Mouse (Mus musculus) heart, postnatal 10 days (tissue): ENCODE measurements around the gene Olfr1022. TPM values are rescaled to one million over a fixed set of nuclear protein-coding genes. Genes with fewer than 3 reads are reported as not detected.

Experiments used
- DNase-seq, 2 experiments: peaks; one replicate each; pipeline ENCODE4 v3.0.0; 2021
- intact Hi-C: fragments of 180-260 bp; cut with DNase I; formaldehyde crosslinking; loops from one replicate; pipeline ENCODE4 v1.15.1; 2025
- total RNA-seq, 2 experiments: library from RNA; stranded (reverse); gene quantifications; 2 replicates each; pipeline ENCODE4 v1.2.3; 2021

Gene Olfr1022
- not detected for total RNA-seq

DNA sequence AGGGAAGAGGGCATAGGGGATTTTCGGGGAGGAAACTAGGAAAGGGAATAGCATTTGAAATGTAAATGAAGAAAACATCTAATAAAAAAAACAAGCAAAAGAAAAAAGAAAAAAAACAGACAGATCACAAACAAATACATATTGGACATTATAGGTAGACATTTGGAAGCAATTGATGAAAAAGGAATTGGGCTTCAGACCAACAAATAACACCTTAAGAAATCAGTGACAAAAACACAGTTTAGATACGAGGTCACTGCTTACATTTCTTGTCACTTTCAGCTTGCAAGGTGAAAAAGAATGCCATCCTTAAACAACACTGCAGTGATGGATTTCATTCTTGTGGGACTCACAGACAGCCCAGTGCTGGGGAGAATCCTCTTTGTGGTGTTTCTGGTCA, at the start of gene Olfr1022:
Gene Olfr1022 (plus strand): TSS at position 301 of the 400 bp plus-strand sequence.
- intact Hi-C loops, result no loop called here
- DNase-seq, result no peak

DNA sequence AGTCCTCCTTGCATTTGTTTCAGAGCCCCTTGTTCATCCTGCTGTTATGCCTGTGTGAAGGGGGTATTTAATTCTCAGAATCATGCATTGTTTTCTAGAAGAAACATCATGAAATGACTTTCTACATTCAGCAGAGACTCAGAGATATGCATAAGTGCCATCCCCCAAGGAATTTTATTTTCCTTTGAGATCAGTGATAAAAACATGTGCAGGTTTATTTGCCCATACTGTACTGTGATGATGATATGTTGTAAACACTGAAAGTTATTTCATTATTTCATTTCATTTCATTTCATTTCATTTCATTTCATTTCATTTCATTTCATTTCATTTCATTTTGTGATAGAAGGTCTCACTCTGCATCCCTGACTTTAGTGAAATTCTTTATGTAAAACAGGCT, 23.0 kb upstream of the Olfr1022 start, which contains the start of gene Olfr1019:
Gene Olfr1019 (minus strand): TSS at position 101 of the 400 bp plus-strand sequence.
- intact Hi-C loops, result no loop called here
- DNase-seq, result no peak

DNA sequence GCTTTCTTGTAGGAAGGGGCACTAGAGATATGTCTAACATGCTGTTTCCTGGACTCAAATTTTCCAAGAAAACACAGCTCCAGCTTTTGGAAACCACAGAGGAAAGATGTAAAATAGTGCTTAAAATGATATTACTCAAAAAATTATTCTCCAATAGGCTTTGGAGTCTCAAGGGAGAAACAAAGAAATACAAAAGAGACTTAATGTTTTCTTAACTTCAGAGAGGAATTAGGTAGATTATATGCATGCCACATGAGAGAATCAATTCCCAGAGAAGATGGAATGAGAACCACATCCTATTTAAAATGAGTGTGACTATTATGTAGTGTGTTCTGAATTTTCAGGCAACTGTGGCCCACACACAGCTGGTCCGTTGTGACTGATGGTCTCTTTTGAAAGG, 21.7 kb upstream of the Olfr1022 start, which contains the start of gene Olfr1020:
Gene Olfr1020 (plus strand): TSS at position 301 of the 400 bp plus-strand sequence.
- intact Hi-C loops, result no loop called here

DNA sequence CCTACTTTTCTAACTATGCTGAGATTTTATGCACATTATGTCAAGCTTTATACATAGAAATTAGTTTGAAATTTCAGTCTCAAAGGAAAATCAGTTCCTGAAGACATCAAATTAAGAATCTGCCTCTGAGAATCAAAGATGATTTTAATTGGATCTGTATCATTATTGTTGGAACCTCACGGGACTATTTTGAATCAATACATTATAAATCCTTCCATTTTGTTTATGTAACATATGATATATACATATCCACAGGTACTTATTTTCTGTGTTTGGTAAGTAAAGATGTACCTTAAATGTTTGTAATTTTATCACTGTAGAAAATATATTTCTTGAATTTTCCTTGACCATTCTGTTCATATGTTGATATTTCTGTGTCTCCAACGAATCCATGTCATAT, 16.9 kb downstream of the Olfr1022 start, which contains the start of gene Olfr1023:
Gene Olfr1023 (plus strand): TSS at position 301 of the 400 bp plus-strand sequence.
- intact Hi-C loops, result no loop called here
- no peak for DNase-seq

More for the DNA sequence above, 21.7 kb upstream of the Olfr1022 start, which contains the start of gene Olfr1020:
- no peak for DNase-seq

DNA sequence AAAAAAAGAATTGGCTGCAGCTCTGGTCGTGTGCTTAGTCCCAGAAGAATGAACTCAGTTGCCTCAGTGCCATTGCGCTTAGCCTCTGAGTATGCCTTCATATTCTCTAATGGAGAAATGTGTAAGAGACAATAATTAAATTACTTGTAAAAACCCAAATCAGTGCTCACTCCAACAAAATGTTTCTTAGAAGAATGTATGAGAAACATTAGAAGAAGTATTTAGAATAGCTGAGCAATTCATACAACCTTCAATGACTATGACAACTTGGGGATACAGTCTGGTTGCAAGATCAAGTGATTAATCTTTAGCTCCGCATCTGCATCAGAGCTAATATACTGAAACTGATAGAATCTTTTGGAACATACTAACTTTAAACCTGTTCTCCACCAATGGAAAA, 36.6 kb downstream of the Olfr1022 start, which contains the start of gene Olfr1024:
Gene Olfr1024 (minus strand): TSS at position 101 of the 400 bp plus-strand sequence.
- no peak for DNase-seq
- intact Hi-C loops, result no loop called here

DNA sequence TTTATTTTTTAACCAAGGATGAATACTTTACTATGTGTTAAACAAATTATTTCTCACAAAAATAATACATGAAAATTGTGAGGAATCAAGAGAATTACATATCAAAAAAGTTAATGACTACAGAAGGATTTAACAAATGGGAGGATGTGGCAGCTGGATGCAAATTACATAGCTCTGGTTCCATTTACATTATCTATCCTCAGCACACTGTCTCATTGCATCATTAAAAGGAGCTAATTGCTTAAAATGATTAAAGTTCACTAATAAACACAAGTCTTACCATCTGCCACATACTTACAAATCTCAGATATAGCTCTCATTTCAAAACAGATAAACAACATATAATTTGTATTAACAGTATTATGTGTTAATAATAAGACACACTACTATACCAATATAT, 44.8 kb downstream of the Olfr1022 start:
- DNase-seq, result no peak
- intact Hi-C loops, result no loop called here

DNA sequence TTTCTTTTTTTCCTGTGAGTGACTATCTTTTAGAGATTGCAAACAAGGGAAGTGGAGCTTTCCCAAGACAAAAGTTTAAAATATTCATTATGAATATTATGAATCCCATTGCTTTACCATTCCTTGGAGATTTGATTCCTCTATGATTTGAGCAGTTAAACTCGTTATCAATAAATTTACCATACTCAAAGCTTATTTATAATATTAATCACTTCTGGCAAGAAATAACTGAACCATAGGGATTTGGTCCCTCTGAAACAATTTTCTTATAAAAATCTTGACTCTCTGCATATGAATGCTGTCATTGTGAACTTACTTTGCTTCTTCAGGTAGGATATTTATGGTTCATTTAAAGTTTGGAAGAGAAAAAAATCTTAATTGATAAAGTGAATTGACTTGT, 46.5 kb downstream of the Olfr1022 start, which contains the start of gene Olfr1025-ps1:
Gene Olfr1025-ps1 (plus strand): TSS at position 301 of the 400 bp plus-strand sequence.
- intact Hi-C loops, result no loop called here
- no peak for DNase-seq

Other genes with a start within 250 kb of the Olfr1022 start
- not detected for gene Olfr1002, start 217.9 kb upstream of the Olfr1022 start, total RNA-seq
- not detected for gene Olfr154, start 204.1 kb upstream of the Olfr1022 start, total RNA-seq
- not detected for gene Olfr1006, start 189.8 kb upstream of the Olfr1022 start, total RNA-seq
- gene Olfr1008, start 179.2 kb upstream of the Olfr1022 start, total RNA-seq, result not detected
- gene Olfr1009, start 153.2 kb upstream of the Olfr1022 start, total RNA-seq, result not detected
- gene Olfr1012, start 105.8 kb upstream of the Olfr1022 start, total RNA-seq, result not detected
- not detected for gene Olfr1013, start 101.5 kb upstream of the Olfr1022 start, total RNA-seq
- not detected for gene Olfr1014, start 95.9 kb upstream of the Olfr1022 start, total RNA-seq
- gene Olfr1015, start 86.6 kb upstream of the Olfr1022 start, total RNA-seq, result not detected
- not detected for gene Olfr1016, start 66.0 kb upstream of the Olfr1022 start, total RNA-seq
- gene Olfr1018, start 50.1 kb upstream of the Olfr1022 start, total RNA-seq, result not detected
- gene Olfr1019, start 23.1 kb upstream of the Olfr1022 start, total RNA-seq, result not detected
- not detected for gene Olfr1020, start 21.6 kb upstream of the Olfr1022 start, total RNA-seq
- not detected for gene Olfr1023, start 17.0 kb downstream of the Olfr1022 start, total RNA-seq
- gene Olfr1024, start 36.5 kb downstream of the Olfr1022 start, total RNA-seq, result not detected
- not detected for gene Olfr1025-ps1, start 46.6 kb downstream of the Olfr1022 start, total RNA-seq
- not detected for gene Olfr1026, start 53.0 kb downstream of the Olfr1022 start, total RNA-seq
- not detected for gene Olfr1028, start 81.8 kb downstream of the Olfr1022 start, total RNA-seq
- gene Olfr1029, start 105.3 kb downstream of the Olfr1022 start, total RNA-seq, result not detected
- gene Olfr1030, start 110.7 kb downstream of the Olfr1022 start, total RNA-seq, result not detected
- not detected for gene Olfr1031, start 121.7 kb downstream of the Olfr1022 start, total RNA-seq
- gene Olfr1032, start 136.9 kb downstream of the Olfr1022 start, total RNA-seq, result not detected
- 1 to 10 TPM; 1.2 to 8.1 TPM for gene Olfr1033, start 152.0 kb downstream of the Olfr1022 start, total RNA-seq
- under 1 TPM; 0.10 to 0.17 TPM for gene Olfr1034, start 177.3 kb downstream of the Olfr1022 start, total RNA-seq
- not detected for gene Olfr1036, start 205.4 kb downstream of the Olfr1022 start, total RNA-seq
- gene Olfr1037, start 218.8 kb downstream of the Olfr1022 start, total RNA-seq, result not detected